Mouse (Mus musculus): Measurements from ENCODE around the gene Wdr70. TPM values are rescaled to one million over a fixed set of nuclear protein-coding genes. Genes with fewer than 3 reads are reported as not detected.

Wdr70 gene
- polyA plus RNA-seq, 1 experiment, result 23.9 TPM

- TF ChIP-seq GATA1 (IDR thresholded peaks at IDR 0.05; ENCODE audit: borderline replicate concordance, low read length), result no peak
- no peak for TF ChIP-seq FLI1 (IDR thresholded peaks at IDR 0.05; ENCODE audit: low read length)
- Histone ChIP-seq H3K27me3 (replicated peaks) (no peaks in the 10 kb centered on the region), H3K9me3 (no peaks in the 10 kb centered on the region), H3K4me1 (no peaks in the 10 kb centered on the region), H3K4me3 (replicated peaks) (no peak overlapping the region), H3K36me3 (replicated peaks; ENCODE audit: low read length) (peaks cover 40% of the 10 kb centered on the region)
Observed at GRCm38 (mm10) chr15:8037825-8038224, 61.2 kb downstream of the Wdr70 start.

GRCm38 (mm10) chr15:8031211-8031610 is 67.8 kb downstream of the Wdr70 start:
- peaks cover 20% of the 10 kb centered on the region for H3K36me3 ChIP-seq (replicated peaks; ENCODE audit: low read length)
- H3K9me3 ChIP-seq, result no peaks in the 10 kb centered on the region
- TF ChIP-seq FLI1 (IDR thresholded peaks at IDR 0.05; ENCODE audit: low read length) (no peak), GATA1 (IDR thresholded peaks at IDR 0.05; ENCODE audit: borderline replicate concordance, low read length) (no peak)
- H3K4me3 ChIP-seq (replicated peaks), result no peak overlapping the region
- H3K27me3 ChIP-seq (replicated peaks), result no peaks in the 10 kb centered on the region
- no peaks in the 10 kb centered on the region for H3K4me1 ChIP-seq

DNA sequence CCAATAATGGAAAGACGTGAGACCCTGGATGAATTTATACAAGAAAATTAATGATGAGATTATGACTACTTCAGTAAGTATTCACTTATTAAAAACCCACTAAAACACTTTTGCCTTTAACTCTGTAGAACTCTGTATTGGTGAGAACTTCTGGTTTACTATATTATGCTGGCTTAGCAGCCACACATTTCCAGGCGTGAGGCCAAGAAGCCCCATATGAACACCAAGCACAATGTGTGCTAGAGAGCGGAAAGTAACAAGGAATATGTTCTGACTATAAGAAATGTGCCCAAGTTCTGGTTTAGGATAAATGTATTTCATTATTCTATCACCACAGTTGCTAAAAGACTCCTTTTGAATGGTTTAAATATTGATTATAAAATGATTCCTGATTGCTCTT is 68.4 kb downstream of the Wdr70 start:
- H3K9me3 ChIP-seq, result no peaks in the 10 kb centered on the region
- H3K27me3 ChIP-seq (replicated peaks), result no peaks in the 10 kb centered on the region
- TF ChIP-seq GATA1 (IDR thresholded peaks at IDR 0.05; ENCODE audit: borderline replicate concordance, low read length) (no peak), FLI1 (IDR thresholded peaks at IDR 0.05; ENCODE audit: low read length) (no peak)
- no peaks in the 10 kb centered on the region for H3K4me1 ChIP-seq
- peaks cover 22% of the 10 kb centered on the region for H3K36me3 ChIP-seq (replicated peaks; ENCODE audit: low read length)
- H3K4me3 ChIP-seq (replicated peaks), result no peak overlapping the region

DNA sequence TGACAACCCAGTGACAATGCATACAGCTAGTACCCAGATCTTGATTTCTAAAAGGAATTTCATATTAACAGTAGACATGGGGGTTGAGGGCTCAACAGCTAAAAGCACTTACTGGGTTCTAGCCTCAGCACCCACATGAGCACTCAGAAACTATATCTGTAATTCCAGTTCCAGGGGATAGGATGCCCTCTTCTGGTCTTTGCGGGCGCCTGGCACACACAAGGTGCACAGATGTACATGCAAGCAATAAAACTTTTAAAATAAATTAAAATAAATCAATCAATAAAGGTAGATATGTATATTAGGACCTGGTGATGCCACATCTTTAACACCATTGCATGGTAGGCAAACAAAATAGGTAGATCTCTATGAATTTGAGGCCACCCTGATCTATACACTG is 71.5 kb downstream of the Wdr70 start:
- H3K9me3 ChIP-seq, result no peaks in the 10 kb centered on the region
- TF ChIP-seq FLI1 (IDR thresholded peaks at IDR 0.05; ENCODE audit: low read length) (no peak), GATA1 (IDR thresholded peaks at IDR 0.05; ENCODE audit: borderline replicate concordance, low read length) (no peak)
- no peaks in the 10 kb centered on the region for H3K4me1 ChIP-seq
- peaks cover 7% of the 10 kb centered on the region for H3K36me3 ChIP-seq (replicated peaks; ENCODE audit: low read length)
- H3K27me3 ChIP-seq (replicated peaks), result no peaks in the 10 kb centered on the region
- no peak overlapping the region for H3K4me3 ChIP-seq (replicated peaks)

- H3K4me3 ChIP-seq (replicated peaks), result no peak overlapping the region
- peaks cover 12% of the 10 kb centered on the region for H3K36me3 ChIP-seq (replicated peaks; ENCODE audit: low read length)
- no peaks in the 10 kb centered on the region for H3K27me3 ChIP-seq (replicated peaks)
- no peak for TF ChIP-seq GATA1 (IDR thresholded peaks at IDR 0.05; ENCODE audit: borderline replicate concordance, low read length)
- TF ChIP-seq FLI1 (IDR thresholded peaks at IDR 0.05; ENCODE audit: low read length), result no peak
- no peaks in the 10 kb centered on the region for H3K9me3 ChIP-seq
- H3K4me1 ChIP-seq, result no peaks in the 10 kb centered on the region
Observed at GRCm38 (mm10) chr15:8011418-8011817, 87.6 kb downstream of the Wdr70 start.

DNA sequence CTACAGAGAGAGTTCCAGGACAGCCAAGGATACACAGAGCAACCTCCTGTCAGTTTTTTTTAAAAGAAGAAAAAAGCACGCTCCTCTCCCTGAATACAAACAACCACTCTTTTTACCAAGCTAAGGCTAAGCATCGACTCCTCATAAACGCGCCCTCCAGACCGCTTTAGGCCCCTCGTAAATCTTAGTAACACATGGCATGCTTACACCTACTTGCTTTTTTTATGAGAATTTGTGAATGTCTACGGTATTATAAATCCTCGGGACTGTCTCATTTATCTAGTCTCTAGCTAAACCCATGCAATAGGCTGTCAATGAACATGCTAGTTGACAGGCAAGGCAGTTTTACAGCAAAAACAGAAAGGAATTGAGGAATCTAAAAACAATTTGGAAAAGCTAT is 91.6 kb downstream of the Wdr70 start:
- no peaks in the 10 kb centered on the region for H3K9me3 ChIP-seq
- no peaks in the 10 kb centered on the region for H3K4me1 ChIP-seq
- TF ChIP-seq FLI1 (IDR thresholded peaks at IDR 0.05; ENCODE audit: low read length) (no peak), GATA1 (IDR thresholded peaks at IDR 0.05; ENCODE audit: borderline replicate concordance, low read length) (no peak)
- no peak overlapping the region for H3K4me3 ChIP-seq (replicated peaks)
- H3K36me3 ChIP-seq (replicated peaks; ENCODE audit: low read length), result no peaks in the 10 kb centered on the region
- no peaks in the 10 kb centered on the region for H3K27me3 ChIP-seq (replicated peaks)

GRCm38 (mm10) chr15:8006056-8006455 is 93.0 kb downstream of the Wdr70 start:
- Histone ChIP-seq H3K9me3 (no peaks in the 10 kb centered on the region), H3K4me1 (no peaks in the 10 kb centered on the region), H3K36me3 (replicated peaks; ENCODE audit: low read length) (peaks cover 2% of the 10 kb centered on the region), H3K4me3 (replicated peaks) (no peak overlapping the region), H3K27me3 (replicated peaks) (no peaks in the 10 kb centered on the region)
- no peak for TF ChIP-seq FLI1 (IDR thresholded peaks at IDR 0.05; ENCODE audit: low read length)
- no peak for TF ChIP-seq GATA1 (IDR thresholded peaks at IDR 0.05; ENCODE audit: borderline replicate concordance, low read length)

DNA sequence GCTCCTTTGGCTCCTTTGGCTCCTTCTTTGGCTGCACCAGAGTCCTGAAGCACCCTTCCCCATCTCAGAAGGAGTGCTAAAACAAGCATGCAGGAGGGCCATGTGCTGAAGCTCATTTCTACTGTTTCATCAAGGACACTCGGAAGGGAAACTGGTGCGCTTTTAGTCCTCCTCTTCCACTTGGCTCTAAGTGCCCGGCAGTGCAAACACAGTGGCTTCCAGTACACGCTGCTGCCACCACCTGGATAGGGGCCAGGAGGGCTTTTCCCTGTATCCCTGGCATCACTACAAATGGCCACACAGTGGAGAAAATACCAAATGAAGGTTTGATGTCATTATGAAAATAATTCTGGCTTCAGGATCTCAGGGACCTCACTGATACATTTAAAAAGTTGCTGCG is 93.5 kb downstream of the Wdr70 start:
- Histone ChIP-seq H3K4me3 (replicated peaks) (no peak overlapping the region), H3K4me1 (no peaks in the 10 kb centered on the region), H3K36me3 (replicated peaks; ENCODE audit: low read length) (peaks cover 2% of the 10 kb centered on the region), H3K9me3 (no peaks in the 10 kb centered on the region), H3K27me3 (replicated peaks) (no peaks in the 10 kb centered on the region)
- TF ChIP-seq GATA1 (IDR thresholded peaks at IDR 0.05; ENCODE audit: borderline replicate concordance, low read length) (no peak), FLI1 (IDR thresholded peaks at IDR 0.05; ENCODE audit: low read length) (no peak)

DNA sequence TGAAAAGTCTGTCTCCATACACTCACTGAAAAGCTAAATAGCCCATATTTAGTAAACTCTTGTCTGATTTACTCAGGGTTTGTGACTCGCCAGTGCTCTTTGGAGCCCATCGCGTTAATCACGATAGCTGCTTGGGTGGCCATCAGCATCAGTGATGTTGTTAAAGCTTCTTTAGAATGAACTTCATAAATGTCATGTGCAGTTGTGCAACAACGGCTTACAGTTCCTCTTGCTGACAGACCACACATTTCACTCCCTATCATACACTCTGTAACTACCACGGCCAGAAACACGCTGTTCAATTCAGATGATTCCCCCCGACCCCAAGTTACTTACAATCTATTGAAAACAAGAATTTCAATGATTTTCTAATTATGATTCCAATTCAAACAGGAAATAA is 95.2 kb downstream of the Wdr70 start:
- H3K36me3 ChIP-seq (replicated peaks; ENCODE audit: low read length), result peaks cover 2% of the 10 kb centered on the region
- TF ChIP-seq GATA1 (IDR thresholded peaks at IDR 0.05; ENCODE audit: borderline replicate concordance, low read length), result no peak
- TF ChIP-seq FLI1 (IDR thresholded peaks at IDR 0.05; ENCODE audit: low read length), result no peak
- no peaks in the 10 kb centered on the region for H3K27me3 ChIP-seq (replicated peaks)
- no peaks in the 10 kb centered on the region for H3K9me3 ChIP-seq
- H3K4me3 ChIP-seq (replicated peaks), result no peak overlapping the region
- peaks cover 4% of the 10 kb centered on the region; the same call in 1 of the 2 replicates for H3K4me1 ChIP-seq

DNA sequence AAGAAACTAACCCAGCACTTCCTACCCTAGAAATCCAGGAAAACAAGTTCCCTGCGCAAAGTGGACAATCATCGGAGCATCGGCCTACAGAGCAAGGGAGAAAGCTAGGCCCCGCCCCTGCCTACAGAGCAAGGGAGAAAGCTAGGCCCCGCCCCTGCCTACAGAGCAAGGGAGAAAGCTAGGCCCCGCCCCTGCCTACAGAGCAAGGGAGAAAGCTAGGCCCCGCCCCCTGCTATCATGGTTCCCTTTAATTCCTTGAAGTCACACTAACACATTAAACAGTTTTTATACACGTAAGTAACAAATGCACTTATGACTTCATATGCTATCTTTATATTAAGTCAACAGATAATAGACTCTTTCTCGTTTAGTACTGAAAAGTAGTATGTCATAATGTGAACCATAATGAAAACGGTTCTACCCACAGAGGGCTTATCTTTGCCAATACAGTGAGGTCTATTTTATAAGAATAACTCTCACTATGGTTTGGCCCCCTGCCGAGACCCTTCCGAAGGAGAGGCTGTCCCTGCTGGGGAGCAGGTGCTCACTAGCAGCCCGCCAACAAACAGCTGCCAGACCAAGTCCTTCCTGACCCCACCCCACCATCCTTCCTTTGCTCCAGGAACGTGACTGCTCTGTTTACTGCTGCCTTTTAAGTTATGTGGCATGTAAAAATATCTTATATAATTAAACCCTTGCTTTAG is 100.0 kb downstream of the Wdr70 start:
- Histone ChIP-seq H3K4me3 (replicated peaks) (peak overlapping the region; percentile 38), H3K9me3 (no peaks in the 10 kb centered on the region), H3K4me1 (peaks cover 17% of the 10 kb centered on the region), H3K27me3 (replicated peaks) (no peaks in the 10 kb centered on the region), H3K36me3 (replicated peaks; ENCODE audit: low read length) (peaks cover 8% of the 10 kb centered on the region)
- TF ChIP-seq GATA1 (IDR thresholded peaks at IDR 0.05; ENCODE audit: borderline replicate concordance, low read length) (no peak), FLI1 (IDR thresholded peaks at IDR 0.05; ENCODE audit: low read length) (no peak)
